Mouse (Mus musculus) kidney, postnatal 36 days (tissue): ENCODE measurements around the gene Wfdc5.

ENCODE experiments used
- DNase-seq, 2 experiments: peaks; one replicate each; pipeline ENCODE4 v3.0.0; 2021 to 2022; ENCODE audit warnings: mixed read lengths in 2 of 2

Wfdc5 gene

GRCm38 (mm10) chr2:164126533-164126955 lies 56.0 kb downstream of the Wfdc5 start:
- DNase-seq = peak; percentile 56 to 77
